Comparison of ENCODE assay signal across 14 mouse cellular contexts in genomic region chr14:122900679-122901078, GRCm38 (mm10). TPM values are rescaled to one million over a fixed set of nuclear protein-coding genes. Genes with fewer than 3 reads are reported as not detected.
A peak's percentile ranks its signal among the peaks of the same experiment; 100 is the strongest.
DNase-seq lines count a peak whose midpoint lies in the region; ATAC-seq and TF ChIP-seq lines count a peak whose summit lies in the region.
"Had no signal": no experiment of that assay in that cellular context is flagged by ENCODE, and none has a peak within 500 bp of the region (broad histone marks: within the 10 kb centered on the region; RNA-seq: fewer than 3 reads in every experiment).

No protein-coding gene starts in this region.

- ATAC-seq in kidney, embryonic 14.5 days (ENCODE audit: low FRiP score, low TSS enrichment) = peak; percentile 34; the same call in 1 of the 2 replicates
- ATAC-seq in limb, embryonic 11.5 days (ENCODE audit: insufficient number of reproducible peaks, low FRiP score, low TSS enrichment, low read depth) = peak; percentile 62; the same call in 1 of the 2 replicates
- no peak for ATAC-seq in erythroid progenitor cell, adult 5-6 weeks (replicated peaks; ENCODE audit: low FRiP score, poor library complexity, severe bottlenecking)

- H3K36me3 ChIP-seq in kidney, embryonic 14.5 days (ENCODE audit: control insufficient read depth, insufficient read depth, low read length) = no peaks in the 10 kb centered on the region
- H3K36me3 ChIP-seq in limb, embryonic 11.5 days (ENCODE audit: control insufficient read depth, insufficient read depth, low read length) = no peaks in the 10 kb centered on the region; the same call in 1 of the 2 replicates
- H3K36me3 ChIP-seq: neural tube, embryonic 13.5 days had no signal

- no peak for TF ChIP-seq CTCF in brain, embryonic 14.5 days (IDR thresholded peaks at IDR 0.05; ENCODE audit: borderline replicate concordance, extremely low read depth, insufficient read depth, insufficient read length)

- no peaks in the 10 kb centered on the region for H3K9me3 ChIP-seq in kidney, embryonic 14.5 days (ENCODE audit: control insufficient read depth, low read length)
- H3K9me3 ChIP-seq in limb, embryonic 11.5 days (ENCODE audit: control insufficient read depth, low read length) = no peaks in the 10 kb centered on the region
- H3K9me3 ChIP-seq: neural tube, embryonic 13.5 days had no signal

- no peaks in the 10 kb centered on the region for H3K27me3 ChIP-seq in kidney, embryonic 14.5 days (ENCODE audit: control insufficient read depth, insufficient read depth, low read length)
- no peaks in the 10 kb centered on the region for H3K27me3 ChIP-seq in limb, embryonic 11.5 days (ENCODE audit: control insufficient read depth, insufficient read depth, low read length)
- H3K27me3 ChIP-seq: neural tube, embryonic 13.5 days had no signal

- TF ChIP-seq POLR2A in brain, embryonic 14.5 days (IDR thresholded peaks at IDR 0.05; ENCODE audit: borderline replicate concordance, extremely low read depth, insufficient read depth, insufficient read length, poor library complexity, severe bottlenecking) = no peak

- H3K27ac ChIP-seq in kidney, embryonic 14.5 days (ENCODE audit: low read depth, low read length) = no peak overlapping the region
- H3K27ac ChIP-seq in limb, embryonic 11.5 days (replicated peaks; ENCODE audit: low read depth, low read length) = no peak overlapping the region
- H3K27ac ChIP-seq: kidney, postnatal 0 days; macrophage; neural tube, embryonic 13.5 days had no signal

- H3K4me2 ChIP-seq in kidney, embryonic 14.5 days (replicated peaks; ENCODE audit: low read depth, low read length) = no peak overlapping the region
- no peak overlapping the region for H3K4me2 ChIP-seq in limb, embryonic 11.5 days (ENCODE audit: low read depth, severe bottlenecking)
- H3K4me2 ChIP-seq: neural tube, embryonic 13.5 days had no signal

- no peaks in the 10 kb centered on the region; the same call in 1 of the 2 replicates for H3K4me1 ChIP-seq in kidney, embryonic 14.5 days (ENCODE audit: control insufficient read depth, insufficient read depth, low read length)
- no peaks in the 10 kb centered on the region for H3K4me1 ChIP-seq in limb, embryonic 11.5 days (ENCODE audit: control insufficient read depth, insufficient read depth, low read length)

- H3K4me3 ChIP-seq in kidney, embryonic 14.5 days (ENCODE audit: low read length) = no peak overlapping the region
- no peak overlapping the region for H3K4me3 ChIP-seq in limb, embryonic 11.5 days (ENCODE audit: low read depth, low read length)
- H3K4me3 ChIP-seq: neural tube, embryonic 13.5 days had no signal

- no peak overlapping the region for H3K9ac ChIP-seq in kidney, embryonic 14.5 days (ENCODE audit: low read depth, low read length)
- H3K9ac ChIP-seq in limb, embryonic 11.5 days (ENCODE audit: low read length) = no peak overlapping the region
- H3K9ac ChIP-seq: neural tube, embryonic 13.5 days had no signal

- DNase-seq in cerebellum, adult 9-11 months = peak; percentile 52
- DNase-seq in cerebellum, adult 11 months = no peak
- DNase-seq in kidney, adult 8-10 months = no peak
- DNase-seq in brain, embryonic 14.5 days (ENCODE audit: low read depth) = peak; percentile 41
- DNase-seq in limb, embryonic 11.5 days (ENCODE audit: low spot score) = no peak
- DNase-seq in thymus, adult 18-20 months = no peak
- DNase-seq: adrenal gland, adult 8-10 months; cerebellum, adult 8-10 months; heart, postnatal 14 days had no signal

RNA-seq across cellular contexts. Expression of gene Ggact, which starts 12.9 kb away (rescaled TPM):
- 14.2 and 16.4 TPM in 2 replicates for polyA plus RNA-seq in kidney, embryonic 14.5 days (2014; fragmentation: Nextera tagmentation; extraction: Ambion mirVana)
- 6.1 and 8.4 TPM in 2 replicates for polyA plus RNA-seq in brain, embryonic 14.5 days (2012; rRNA removed)
- polyA plus RNA-seq in limb, embryonic 11.5 days (2014; fragmentation: Nextera tagmentation; extraction: Ambion mirVana) = 8.5 and 10.5 TPM in 2 replicates
- 6.3 TPM in 1 of 2 replicates, not detected in the other for total RNA-seq in erythroid progenitor cell, adult 5-6 weeks (2015; ENCODE audit: low replicate concordance)
- total RNA-seq in erythroid progenitor cell, adult 5-6 weeks (2017; ENCODE audit: low replicate concordance) = 5.5 TPM in 1 of 2 replicates, not detected in the other

Comparison
In these comparisons a context has a peak if more than half of its experiments do, and no peak if none do; other contexts are left out.
1. DNase-seq: peak in cerebellum, adult 9-11 months (single experiment) and brain, embryonic 14.5 days (single experiment); none in cerebellum, adult 11 months (single experiment), kidney, adult 8-10 months (0 of 2), limb, embryonic 11.5 days (single experiment) and thymus, adult 18-20 months (0 of 2).